ENCODE assay signal across 9 mouse cellular contexts in the genomic region with DNA sequence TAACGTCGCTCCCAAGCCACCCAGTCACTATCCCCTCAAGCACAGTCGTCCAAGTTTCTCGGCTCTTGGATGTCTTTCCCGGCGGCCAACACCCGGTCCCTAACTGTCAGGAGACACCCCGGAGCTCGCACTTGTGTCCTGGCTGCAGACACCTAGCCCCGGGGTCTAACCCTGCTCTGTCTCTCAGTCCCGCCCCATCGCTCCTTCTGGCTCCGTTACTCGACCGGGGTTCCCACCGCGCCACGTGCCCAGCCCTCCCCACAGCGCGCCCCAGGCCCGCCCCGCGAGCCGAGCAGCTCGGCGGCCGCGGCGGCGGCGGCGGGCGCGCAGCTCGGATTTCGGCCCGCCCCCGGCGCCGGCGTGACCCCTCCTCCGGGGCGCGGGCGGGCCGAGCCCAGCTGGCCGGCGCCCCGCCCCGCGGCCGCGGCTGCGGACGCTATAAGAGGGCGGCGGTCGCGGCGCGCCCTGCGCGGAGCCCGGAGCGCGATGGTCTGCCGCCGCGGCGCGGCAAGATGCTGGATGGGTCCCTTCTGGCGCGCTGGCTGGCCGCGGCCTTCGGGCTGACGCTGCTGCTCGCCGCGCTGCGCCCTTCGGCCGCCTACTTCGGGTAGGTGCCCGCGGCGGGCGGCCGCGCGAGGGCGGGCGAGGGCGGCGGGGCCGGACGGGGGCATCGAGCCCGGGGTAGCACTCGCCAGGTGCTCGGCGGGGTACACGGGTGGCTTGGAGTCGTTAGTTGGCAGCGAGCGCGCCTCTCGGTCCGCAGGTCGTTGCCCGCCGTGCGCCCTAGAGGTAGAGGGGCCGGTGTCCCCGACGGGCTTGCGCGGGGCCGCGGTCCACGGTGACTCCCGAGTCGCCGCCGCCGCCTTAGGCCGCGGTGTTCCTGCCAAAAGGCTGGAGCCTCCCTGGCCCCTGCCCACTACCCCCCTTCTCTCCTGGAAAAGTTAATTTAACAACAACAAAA. TPM values are rescaled to one million over a fixed set of nuclear protein-coding genes. Genes with fewer than 3 reads are reported as not detected.
A peak's percentile ranks its signal among the peaks of the same experiment; 100 is the strongest.
DNase-seq lines count a peak whose midpoint lies in the region; ATAC-seq and TF ChIP-seq lines count a peak whose summit lies in the region.
"Had no signal": no experiment of that assay in that cellular context is flagged by ENCODE, and none has a peak within 500 bp of the region (broad histone marks: within the 10 kb centered on the region; RNA-seq: fewer than 3 reads in every experiment).

A gene (plus strand): TSS at position 468 of the 961 bp plus-strand sequence.

- no peaks in the 10 kb centered on the region for H3K79me3 ChIP-seq in C2C12 (ENCODE audit: low read depth)

- intact Hi-C loops in heart, postnatal 25 days (cut with DNase I): loop anchor here (1.0 to 5.0 kb wide), 2 partner anchors 61 to 177 kb away; no protein-coding TSS in a partner anchor
- intact Hi-C loops in left cerebral cortex, postnatal 14 days (cut with DNase I): loop anchor here (5.0 kb wide), 1 partner anchor 36 kb away; no protein-coding TSS in a partner anchor

- ATAC-seq in forebrain, embryonic 13.5 days: peak; percentile 28; the same call in 1 of the 2 replicates

- TF ChIP-seq CTCF in C2C12 (IDR thresholded peaks at IDR 0.05; ENCODE audit: control insufficient read depth, insufficient read depth, insufficient read length): no peak

- peak within 1 kb of the TSS; percentile 81 for H3ac ChIP-seq in C2C12 (ENCODE audit: control insufficient read depth, insufficient read length, low read depth)

- no peaks in the 10 kb centered on the region for H3K36me3 ChIP-seq in C2C12 (ENCODE audit: control insufficient read depth, insufficient read depth)
- no peaks in the 10 kb centered on the region for H3K36me3 ChIP-seq in forebrain, embryonic 13.5 days (ENCODE audit: poor library complexity, severe bottlenecking)

- H3K9ac ChIP-seq in forebrain, embryonic 13.5 days: peak within 1 kb of the TSS; percentile 65

- DNase-seq in Muller cell, postnatal 12 days (ENCODE audit: inconsistent ontology term): peak; percentile 91
- DNase-seq in heart, postnatal 25 days (ENCODE audit: low spot score): peak; percentile 51
- DNase-seq in left cerebral cortex, postnatal 14 days (ENCODE audit: low spot score in 2 of 2): no peak
- peak; percentile 65 for DNase-seq in mesoderm, embryonic 11.5 days (ENCODE audit: low read depth, low spot score)
- DNase-seq in testis, postnatal 10 days (ENCODE audit: low spot score): peak; percentile 80
- DNase-seq in spleen, postnatal 4 days (ENCODE audit: low spot score in 2 of 2): no peak

- WGBS in forebrain, embryonic 13.5 days: under 1% methylated on average over 95 of the region's 128 CpGs

- no peak within 1 kb of the TSS for H3K27ac ChIP-seq in forebrain, embryonic 13.5 days

- peak within 1 kb of the TSS; percentile 34 for H3K4me3 ChIP-seq in C2C12 (ENCODE audit: insufficient read depth, poor library complexity, severe bottlenecking)
- H3K4me3 ChIP-seq in forebrain, embryonic 13.5 days: peak within 1 kb of the TSS; percentile 55

- no peaks in the 10 kb centered on the region for H3K9me3 ChIP-seq in forebrain, embryonic 13.5 days (replicated peaks)

- H3K79me2 ChIP-seq in C2C12 (ENCODE audit: control insufficient read depth, insufficient read depth): no peaks in the 10 kb centered on the region

- peaks cover 3% of the 10 kb centered on the region for H3K27me3 ChIP-seq in C2C12 (ENCODE audit: control insufficient read depth, insufficient read depth, insufficient read length)
- peaks cover 81% of the 10 kb centered on the region for H3K27me3 ChIP-seq in forebrain, embryonic 13.5 days

- peaks cover 46% of the 10 kb centered on the region for H3K4me1 ChIP-seq in forebrain, embryonic 13.5 days

- H3K4me2 ChIP-seq in forebrain, embryonic 13.5 days: peak within 1 kb of the TSS; percentile 90

TF ChIP-seq in C2C12, 6 proteins besides CTCF, POLR2A, EP300 and RAD21:
- TF ChIP-seq USF1 (IDR thresholded peaks at IDR 0.05; ENCODE audit: low read depth): peak; percentile 8
- no peak for TF ChIP-seq CEBPB (IDR thresholded peaks at IDR 0.05; ENCODE audit: low read depth)
- TF ChIP-seq MAX (IDR thresholded peaks at IDR 0.05): peak; percentile 10

RNA-seq across cellular contexts. Expression of the gene that starts here (rescaled TPM):
- polyA plus RNA-seq in C2C12 (2012; fragmentation: generic; extraction: Trizol): 1.8 TPM
- 1.8 and 2.9 TPM in 2 replicates for polyA plus RNA-seq in forebrain, embryonic 13.5 days (2015; fragmentation: Nextera tagmentation; extraction: Ambion mirVana)
- 1 to 10 TPM; 5.6 to 6.6 TPM for total RNA-seq in heart, postnatal 25 days (2021)
- 10 to 100 TPM; 17.1 to 19.9 TPM for total RNA-seq in left cerebral cortex, postnatal 14 days (2021)
- total RNA-seq: common myeloid progenitor, adult 5-6 weeks had no signal

Comparison
In these comparisons a context has a peak if more than half of its experiments do, and no peak if none do; other contexts are left out.
1. DNase-seq: peak in Muller cell, postnatal 12 days (single experiment), heart, postnatal 25 days (single experiment), mesoderm, embryonic 11.5 days (single experiment) and testis, postnatal 10 days (single experiment); none in left cerebral cortex, postnatal 14 days (0 of 2) and spleen, postnatal 4 days (0 of 2).